Mouse (Mus musculus) kidney, postnatal 10 days (tissue): Measurements from ENCODE around the gene Triml2.
A peak's percentile ranks its signal among the peaks of the same experiment; 100 is the strongest.

Experiments
- DNase-seq: peaks from one replicate; pipeline ENCODE4 v3.0.0; 2021; ENCODE audit warnings: mixed read lengths

The Triml2 gene

GRCm38 (mm10) chr8:43180054-43180690 is at the start of gene Triml2:
Triml2 (plus strand) TSS chr8:43180541.
- no peak for DNase-seq

- no peak for DNase-seq
Measured at GRCm38 (mm10) chr8:43141386-43141785, 39.0 kb upstream of the Triml2 start, which contains the start of gene Triml1. Triml1 (minus strand) TSS chr8:43141486.

- no peak for DNase-seq
Measured at GRCm38 (mm10) chr8:43149307-43149706, 31.0 kb upstream of the Triml2 start.

GRCm38 (mm10) chr8:43163255-43163654 is 17.1 kb upstream of the Triml2 start:
- DNase-seq = no peak

DNA sequence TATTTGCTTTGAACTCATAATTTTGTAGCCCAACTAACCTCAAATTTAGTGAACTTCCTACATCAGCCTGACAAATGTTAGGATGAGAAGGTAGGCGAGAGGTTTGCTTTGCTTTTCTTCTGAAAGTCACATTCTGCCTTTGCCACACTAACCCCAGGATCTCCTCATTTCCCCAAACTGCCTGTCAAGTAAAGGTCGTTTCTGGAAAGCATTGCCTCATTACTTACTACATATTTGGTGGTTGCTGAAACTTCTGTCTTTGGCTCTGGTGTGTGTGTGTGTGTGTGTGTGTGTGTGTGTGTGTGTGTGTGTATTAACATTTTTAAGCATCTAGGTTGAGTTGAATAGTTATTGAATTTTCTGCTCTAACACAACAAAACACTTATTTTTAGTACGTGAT is 15.9 kb upstream of the Triml2 start:
- DNase-seq = no peak

DNA sequence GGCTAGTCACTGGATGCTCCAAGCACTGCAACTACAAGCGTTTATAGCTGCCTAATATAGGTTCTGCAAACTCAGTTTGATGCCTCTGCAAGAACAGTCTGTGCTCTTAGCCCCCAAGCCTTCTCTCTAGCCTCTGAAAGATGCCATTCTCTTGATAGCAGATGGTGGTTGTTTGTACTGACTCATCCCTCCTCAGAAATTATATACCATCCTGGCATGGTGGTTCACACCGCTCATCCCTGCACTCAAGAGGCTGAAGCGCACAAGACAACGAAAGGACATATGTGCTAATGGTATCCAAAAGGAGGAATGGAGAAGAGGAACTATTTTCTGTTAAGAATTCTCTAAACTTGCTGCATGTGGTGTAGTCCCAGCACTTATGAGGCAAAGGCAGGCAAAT is 12.3 kb upstream of the Triml2 start:
- DNase-seq = no peak

DNA sequence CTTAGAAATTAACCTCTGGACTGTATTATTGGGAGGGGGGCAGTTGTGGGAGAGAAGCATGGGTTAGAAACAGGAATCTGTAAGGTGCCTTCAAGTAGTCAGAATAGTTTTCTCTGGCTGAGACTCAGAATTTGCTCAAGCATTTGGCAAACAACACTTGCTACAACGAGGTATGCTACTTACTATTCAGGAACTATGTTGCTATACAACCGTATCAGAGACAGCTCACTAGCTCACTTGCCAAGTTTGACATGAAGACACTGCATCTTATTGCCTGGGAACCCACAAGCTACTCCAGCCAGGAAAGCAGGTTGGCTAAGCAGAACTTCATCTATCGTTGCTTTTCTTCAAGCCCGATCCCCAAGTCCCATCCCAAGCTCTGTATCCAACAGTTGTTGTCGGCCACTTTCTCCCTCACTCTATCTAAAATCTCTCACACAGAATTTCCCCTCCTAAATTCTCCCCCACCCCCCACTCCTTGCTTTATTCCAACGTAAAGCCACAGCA is 11.0 kb upstream of the Triml2 start:
- no peak for DNase-seq

- no peak for DNase-seq
Measured at GRCm38 (mm10) chr8:43176766-43177486, 3.4 kb upstream of the Triml2 start.

- peak; percentile 20 for DNase-seq
Measured at GRCm38 (mm10) chr8:43178263-43178662, 2.1 kb upstream of the Triml2 start.

GRCm38 (mm10) chr8:43179189-43179588 is 1.2 kb upstream of the Triml2 start:
- no peak for DNase-seq

GRCm38 (mm10) chr8:43182281-43182680 is 1.9 kb downstream of the Triml2 start:
- DNase-seq = no peak

GRCm38 (mm10) chr8:43215554-43215953 is 35.2 kb downstream of the Triml2 start:
- no peak for DNase-seq

- DNase-seq = no peak
Measured at GRCm38 (mm10) chr8:43243326-43243725, 63.0 kb downstream of the Triml2 start.
